Mouse (Mus musculus) adrenal gland, postnatal 4 days (tissue): Measurements from ENCODE around the gene Drg1. TPM values are rescaled to one million over a fixed set of nuclear protein-coding genes. Genes with fewer than 3 reads are reported as not detected.
"Not testable (repeated sequence)": the region's sequence is repeated elsewhere in the genome, so short reads cannot be mapped to it uniquely, and the experiment has no call there.

ENCODE experiments used
- DNase-seq, 2 experiments: peaks; one replicate each; pipeline ENCODE4 v3.0.0; 2021 to 2022; ENCODE audit warnings: low spot score in 2 of 2, mixed read lengths in 2 of 2
- total RNA-seq, 2 experiments: library from RNA; stranded (reverse); gene quantifications; 2 replicates each; pipeline ENCODE4 v1.2.3; 2021

Gene Drg1
- total RNA-seq, 2 experiments from 2014 or later = 116 to 117 TPM

- DNase-seq = no peak
These were observed 39.1 kb downstream of the Drg1 start for GRCm38 (mm10) chr11:3227113-3227512.

- no peak for DNase-seq
These were observed 43.1 kb downstream of the Drg1 start for GRCm38 (mm10) chr11:3223105-3223504.

GRCm38 (mm10) chr11:3212526-3212925 lies 53.7 kb downstream of the Drg1 start:
- no peak for DNase-seq

GRCm38 (mm10) chr11:3206783-3207182 lies 59.4 kb downstream of the Drg1 start:
- no peak for DNase-seq

- DNase-seq = no peak
These were observed 61.0 kb downstream of the Drg1 start for GRCm38 (mm10) chr11:3205207-3205606.

- DNase-seq = no peak
These were observed 62.4 kb downstream of the Drg1 start for GRCm38 (mm10) chr11:3203771-3204170.

GRCm38 (mm10) chr11:3202781-3203441 lies 63.3 kb downstream of the Drg1 start:
- peak; percentile 29 to 31 for DNase-seq

GRCm38 (mm10) chr11:3202231-3202701 lies 63.9 kb downstream of the Drg1 start, which contains the start of gene Eif4enif1:
Eif4enif1 (plus strand) TSS chr11:3202392.
- peak; percentile 71 to 87 for DNase-seq

GRCm38 (mm10) chr11:3201326-3202230 lies 64.6 kb downstream of the Drg1 start:
- no peak for DNase-seq

- not testable (repeated sequence) for DNase-seq
These were observed 65.6 kb downstream of the Drg1 start for GRCm38 (mm10) chr11:3200636-3201035.

GRCm38 (mm10) chr11:3193363-3193762 lies 72.9 kb downstream of the Drg1 start, which contains the start of gene Sfi1:
Sfi1 (minus strand) TSS chr11:3193463.
- DNase-seq = no peak

GRCm38 (mm10) chr11:3182707-3183106 lies 83.5 kb downstream of the Drg1 start:
- DNase-seq = peak in 1 of 2 experiments; percentile 27

GRCm38 (mm10) chr11:3181971-3182370 lies 84.2 kb downstream of the Drg1 start:
- not testable (repeated sequence) for DNase-seq

- DNase-seq = peak; percentile 90 to 91
These were observed 85.0 kb downstream of the Drg1 start for GRCm38 (mm10) chr11:3181250-3181649.

GRCm38 (mm10) chr11:3180510-3181160 lies 85.6 kb downstream of the Drg1 start:
- peak in 1 of 2 experiments; percentile 15 for DNase-seq

- peak; percentile 45 to 65 for DNase-seq
These were observed 86.5 kb downstream of the Drg1 start for GRCm38 (mm10) chr11:3179726-3180092.

- peak; percentile 77 to 78 for DNase-seq
These were observed 87.1 kb downstream of the Drg1 start for GRCm38 (mm10) chr11:3178968-3179725.

GRCm38 (mm10) chr11:3173425-3174318 lies 92.5 kb downstream of the Drg1 start:
- DNase-seq = peak; percentile 82 to 91

- DNase-seq = not testable (repeated sequence)
These were observed 93.7 kb downstream of the Drg1 start for GRCm38 (mm10) chr11:3172526-3172925.

GRCm38 (mm10) chr11:3171931-3172330 lies 94.3 kb downstream of the Drg1 start:
- DNase-seq = peak; percentile 77 to 78
